Mouse (Mus musculus) limb, embryonic 14.5 days (tissue): Measurements from ENCODE around the gene Ust. TPM values are rescaled to one million over a fixed set of nuclear protein-coding genes. Genes with fewer than 3 reads are reported as not detected.
A peak's percentile ranks its signal among the peaks of the same experiment; 100 is the strongest.

ENCODE experiments used
- ATAC-seq: fragments of 200-750 bp; cut with Nextera tagmentation; 2 replicates; pipeline ENCODE4 v1.8.0; 2017; ENCODE audit warnings: low read depth, moderate number of reproducible peaks, moderate TSS enrichment; ENCODE audit not compliant: low FRiP score
- DNase-seq: peaks from one replicate; pipeline ENCODE4 v3.0.0-alpha.2; 2015; ENCODE audit warnings: low spot score
- H3K27ac ChIP-seq: fragments of 300-500 bp; sonication (generic); replicated peaks from 2 replicates; pipeline ENCODE4 v1.5.1; 2014; ENCODE audit warnings: low read depth, mild to moderate bottlenecking, low read length, moderate library complexity, mixed read lengths
- H3K27me3 ChIP-seq: fragments of 300-500 bp; sonication (generic); 2 replicates; pipeline ENCODE4 v1.6.1; 2014; ENCODE audit warnings: low read length, mixed read lengths; ENCODE audit not compliant: control insufficient read depth, insufficient read depth
- H3K36me3 ChIP-seq: fragments of 300-500 bp; sonication (generic); 2 replicates; pipeline ENCODE4 v1.6.1; 2014; ENCODE audit warnings: mild to moderate bottlenecking, low read length, moderate library complexity, mixed read lengths; ENCODE audit not compliant: control insufficient read depth, insufficient read depth
- H3K4me1 ChIP-seq: fragments of 300-500 bp; sonication (generic); 2 replicates; pipeline ENCODE4 v1.6.1; 2014; ENCODE audit warnings: antibody characterized with exemption, low read length, mixed read lengths; ENCODE audit not compliant: control insufficient read depth, insufficient read depth
- H3K4me2 ChIP-seq: fragments of 300-500 bp; sonication (generic); replicated peaks from 2 replicates; pipeline ENCODE4 v1.6.1; 2014; ENCODE audit warnings: low read depth, mild to moderate bottlenecking, low read length, moderate library complexity; ENCODE audit not compliant: severe bottlenecking
- H3K4me3 ChIP-seq: fragments of 300-500 bp; sonication (generic); replicated peaks from 2 replicates; pipeline ENCODE4 v1.5.1; 2014; ENCODE audit warnings: low read length
- H3K9ac ChIP-seq: fragments of 300-500 bp; sonication (generic); 2 replicates; pipeline ENCODE4 v1.6.1; 2014; ENCODE audit warnings: mild to moderate bottlenecking, low read depth, low read length, moderate library complexity; ENCODE audit not compliant: severe bottlenecking
- H3K9me3 ChIP-seq: fragments of 300-500 bp; sonication (generic); 2 replicates; pipeline ENCODE4 v1.6.1; 2016; ENCODE audit warnings: low read length; ENCODE audit not compliant: control insufficient read depth
- POLR2A ChIP-seq: fragments of 200-500 bp; IDR thresholded peaks from 2 replicates; pipeline ENCODE4 v1.8.0; 2012; ENCODE audit warnings: inconsistent platforms, mild to moderate bottlenecking, moderate library complexity, borderline replicate concordance; ENCODE audit not compliant: insufficient read depth, insufficient read length; ENCODE audit errors: extremely low read depth
- WGBS: fragments of 180-500 bp; shearing (Covaris S2); extraction: QIAGEN DNeasy Blood & Tissue Kit; methylation state at CpG from one replicate; pipeline ENCODE4 v1.1.7; 2014; 5-methylcytosine and 5-hydroxymethylcytosine counted together
- polyA plus RNA-seq, 2 experiments: library from polyadenylated mRNA; depleted of rRNA in 1 of 2; stranded (reverse) in 1 of 2; unstranded in 1 of 2; fragments of >200 nt; fragmentation: Nextera tagmentation in 1 of 2; extraction: Ambion mirVana in 1 of 2; gene quantifications; 2 replicates each; pipeline versions ENCODE4 v1.2.1 to v1.2.3; 2012 to 2014

Gene Ust
- polyA plus RNA-seq, 2 experiments: 9.9 to 14.5 TPM

DNA sequence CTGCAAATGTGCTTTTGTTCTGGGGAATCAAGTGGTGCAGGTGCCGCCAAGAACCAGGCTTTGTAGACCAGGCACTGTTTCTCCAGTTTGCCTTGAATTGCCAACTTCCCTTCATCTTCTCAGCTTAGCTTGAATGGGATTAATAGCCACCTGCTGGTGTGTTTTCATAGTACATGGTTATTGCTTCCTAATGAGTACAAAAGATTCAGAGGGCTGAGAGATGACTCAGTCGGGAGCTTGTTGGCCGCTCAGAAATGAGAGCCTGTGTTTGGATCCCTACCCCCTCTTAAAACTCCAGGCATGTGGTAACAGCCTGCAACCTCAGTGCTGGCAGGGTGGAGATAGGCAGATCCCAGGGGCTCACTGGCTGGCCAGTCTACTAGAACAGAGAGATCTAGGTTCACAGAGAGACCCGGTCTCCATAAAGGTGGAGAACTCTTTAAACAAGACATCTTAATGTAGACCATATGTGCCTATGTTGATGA is 127.3 kb downstream of the Ust start:
- ATAC-seq (peak; percentile 70), DNase-seq (peak; percentile 65)
- Histone ChIP-seq H3K9ac (no peak overlapping the region), H3K36me3 (no peaks in the 10 kb centered on the region), H3K9me3 (no peaks in the 10 kb centered on the region), H3K4me1 (peaks cover 4% of the 10 kb centered on the region), H3K4me2 (no peak overlapping the region), H3K27ac (no peak overlapping the region), H3K4me3 (no peak overlapping the region), H3K27me3 (no peaks in the 10 kb centered on the region)
- TF ChIP-seq POLR2A: no peak
- WGBS: 29% methylated on average over 4 of the region's 4 CpGs

GRCm38 (mm10) chr10:8388239-8388638 is 130.4 kb downstream of the Ust start:
- DNase-seq (no peak), ATAC-seq (no peak)
- H3K36me3 ChIP-seq: no peaks in the 10 kb centered on the region
- 77% methylated on average over 7 of the region's 7 CpGs for WGBS
- no peaks in the 10 kb centered on the region for H3K9me3 ChIP-seq
- H3K4me1 ChIP-seq: peaks cover 4% of the 10 kb centered on the region
- H3K4me2 ChIP-seq: no peak overlapping the region
- H3K9ac ChIP-seq: no peak overlapping the region
- no peak for TF ChIP-seq POLR2A
- H3K4me3 ChIP-seq: no peak overlapping the region
- no peak overlapping the region for H3K27ac ChIP-seq
- no peaks in the 10 kb centered on the region for H3K27me3 ChIP-seq

DNA sequence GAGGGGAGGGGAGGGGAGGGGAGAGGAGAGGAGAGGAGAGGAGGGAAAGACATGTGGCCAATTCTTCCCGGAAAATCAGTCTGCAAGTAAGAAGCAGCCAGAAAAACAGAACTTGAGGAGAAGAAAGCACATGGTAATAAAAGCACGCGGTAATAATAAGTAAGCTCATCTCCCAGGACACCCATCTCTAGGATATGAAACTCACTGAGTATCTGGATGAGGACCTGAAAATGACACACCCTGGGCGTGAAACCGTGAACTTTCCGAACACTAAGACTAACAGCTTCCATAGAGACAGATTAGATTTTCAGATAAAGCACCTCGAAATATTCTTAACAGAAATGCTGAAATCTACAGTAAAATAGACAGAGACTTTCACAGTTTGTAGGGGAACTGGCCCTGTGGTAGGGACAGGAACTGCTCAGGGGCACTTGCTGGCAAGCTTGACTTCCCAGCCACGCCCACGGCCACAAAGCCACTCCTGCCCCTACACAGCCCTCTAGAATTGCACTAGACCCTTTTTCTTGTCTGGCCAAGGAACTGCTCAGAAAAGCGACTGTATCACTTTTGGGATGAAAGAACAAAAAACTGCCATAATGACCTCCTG is 148.6 kb downstream of the Ust start:
- H3K27ac ChIP-seq: no peak overlapping the region
- no peaks in the 10 kb centered on the region for H3K9me3 ChIP-seq
- ATAC-seq: no peak
- TF ChIP-seq POLR2A: no peak
- H3K36me3 ChIP-seq: no peaks in the 10 kb centered on the region
- DNase-seq: peak; percentile 40
- no peak overlapping the region for H3K4me2 ChIP-seq
- H3K4me1 ChIP-seq: no peaks in the 10 kb centered on the region
- H3K27me3 ChIP-seq: no peaks in the 10 kb centered on the region
- whole genome bisulfite sequencing: 67% methylated on average over 10 of the region's 10 CpGs
- H3K4me3 ChIP-seq: no peak overlapping the region
- no peak overlapping the region for H3K9ac ChIP-seq

DNA sequence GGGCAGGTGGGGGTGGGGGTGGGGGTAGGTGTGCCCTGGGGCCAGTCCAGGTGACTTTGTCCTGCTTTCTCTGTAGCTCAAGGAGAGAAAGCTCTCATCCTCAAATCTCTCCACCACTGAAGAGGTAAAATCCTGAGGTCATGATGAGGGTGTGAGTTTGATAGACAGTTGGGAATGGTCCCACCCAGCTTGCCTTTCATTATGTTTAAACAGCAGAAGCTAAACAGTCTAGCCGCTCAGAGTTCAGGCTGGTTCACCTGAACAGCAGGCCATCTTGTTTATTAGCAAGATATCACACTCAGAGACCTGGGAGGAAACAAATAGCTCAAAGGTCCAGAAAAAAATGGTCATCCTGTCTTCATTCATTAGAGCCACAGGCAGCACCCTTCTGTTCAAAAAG is 152.8 kb downstream of the Ust start:
- no peaks in the 10 kb centered on the region for H3K27me3 ChIP-seq
- no peak for ATAC-seq
- H3K36me3 ChIP-seq: no peaks in the 10 kb centered on the region
- no peak overlapping the region for H3K9ac ChIP-seq
- 48% methylated on average over 1 of the region's 1 CpGs for WGBS
- no peak overlapping the region for H3K4me3 ChIP-seq
- TF ChIP-seq POLR2A: no peak
- no peaks in the 10 kb centered on the region for H3K4me1 ChIP-seq
- H3K4me2 ChIP-seq: no peak overlapping the region
- DNase-seq: no peak
- no peak overlapping the region for H3K27ac ChIP-seq
- no peaks in the 10 kb centered on the region for H3K9me3 ChIP-seq

DNA sequence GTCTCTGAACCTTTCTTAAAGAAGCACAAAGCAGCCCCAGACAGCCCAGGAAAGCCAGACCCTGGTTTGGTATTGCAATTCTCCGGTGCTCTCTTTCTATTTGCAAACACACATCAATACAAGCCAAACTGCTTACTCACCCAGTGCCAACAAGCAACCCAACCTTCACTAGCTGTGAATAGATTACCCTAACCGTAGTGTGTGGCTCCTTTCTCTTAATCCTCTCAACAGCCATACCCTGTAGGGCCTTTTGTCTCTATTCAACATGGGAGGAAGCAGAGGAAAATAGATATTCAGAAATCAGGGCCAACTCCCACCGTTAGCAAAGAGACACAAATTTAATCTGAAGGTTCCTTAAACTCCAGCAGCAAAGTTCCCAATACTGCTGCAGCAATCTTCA is 154.4 kb downstream of the Ust start:
- DNase-seq (no peak), ATAC-seq (no peak)
- Histone ChIP-seq H3K9me3 (no peaks in the 10 kb centered on the region), H3K27me3 (no peaks in the 10 kb centered on the region), H3K9ac (no peak overlapping the region), H3K36me3 (no peaks in the 10 kb centered on the region), H3K4me2 (no peak overlapping the region), H3K27ac (no peak overlapping the region), H3K4me3 (no peak overlapping the region), H3K4me1 (no peaks in the 10 kb centered on the region)
- TF ChIP-seq POLR2A: no peak
- WGBS: 69% methylated on average over 3 of the region's 3 CpGs
